Mouse (Mus musculus): Measurements from ENCODE around the gene Madcam1.

DNA sequence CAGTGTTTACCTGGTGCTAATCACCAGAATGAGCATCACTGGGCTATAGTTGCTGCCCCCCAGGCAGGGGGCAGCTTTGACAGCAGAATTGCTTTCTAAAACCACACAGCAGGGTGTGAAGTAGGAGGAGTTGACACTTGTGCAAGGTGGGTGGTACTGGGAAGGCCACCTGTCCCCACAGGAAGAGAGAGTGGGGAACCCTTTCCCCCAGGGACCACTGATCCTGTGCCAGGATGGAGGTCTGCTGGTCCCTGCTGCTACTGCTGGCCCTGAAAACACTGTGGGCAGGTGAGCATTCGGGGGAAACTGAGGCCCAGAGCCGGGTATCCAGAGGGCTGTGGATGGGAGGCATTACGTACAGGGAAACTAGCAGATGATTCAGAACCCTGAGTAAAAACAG lies 24.8 kb downstream of the Madcam1 start:
- TF ChIP-seq CTCF (IDR thresholded peaks at IDR 0.05) (no peak), EP300 (IDR thresholded peaks at IDR 0.05) (no peak)
